Mouse (Mus musculus) liver (tissue): ENCODE data around the gene Myrfl.

Experiments
- DNase-seq: peaks from one replicate; pipeline ENCODE4 v3.0.0-alpha.2; 2020; ENCODE audit warnings: mixed read lengths

Gene Myrfl

GRCm38 (mm10) chr10:116813150-116813549 lies 83.6 kb downstream of the Myrfl start:
- DNase-seq, result no peak

DNA sequence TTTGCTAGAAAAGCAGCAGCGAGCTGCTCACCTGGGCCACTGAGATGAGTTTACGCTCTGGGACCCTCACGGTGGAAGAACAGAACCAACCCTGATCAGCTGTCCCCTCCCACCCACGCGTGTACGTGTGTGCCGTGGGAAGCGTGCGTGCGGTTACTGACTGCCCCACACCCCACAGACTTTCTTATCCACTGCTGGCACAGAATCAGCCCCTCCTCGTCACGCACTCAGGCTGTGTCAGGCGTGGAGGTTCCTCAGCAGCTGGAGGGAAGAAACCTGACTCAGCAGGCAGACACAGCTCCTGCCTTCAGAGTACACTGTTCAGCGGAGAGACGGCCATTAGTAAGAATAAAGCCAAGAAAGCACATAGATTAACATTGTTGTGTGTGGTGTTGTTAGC lies 86.0 kb downstream of the Myrfl start:
- no peak for DNase-seq

GRCm38 (mm10) chr10:116809383-116809782 lies 87.3 kb downstream of the Myrfl start:
- DNase-seq, result no peak

- no peak for DNase-seq
These were observed 88.0 kb downstream of the Myrfl start for GRCm38 (mm10) chr10:116808556-116809353.

- no peak for DNase-seq
These were observed 94.4 kb downstream of the Myrfl start for GRCm38 (mm10) chr10:116802178-116802794.

DNA sequence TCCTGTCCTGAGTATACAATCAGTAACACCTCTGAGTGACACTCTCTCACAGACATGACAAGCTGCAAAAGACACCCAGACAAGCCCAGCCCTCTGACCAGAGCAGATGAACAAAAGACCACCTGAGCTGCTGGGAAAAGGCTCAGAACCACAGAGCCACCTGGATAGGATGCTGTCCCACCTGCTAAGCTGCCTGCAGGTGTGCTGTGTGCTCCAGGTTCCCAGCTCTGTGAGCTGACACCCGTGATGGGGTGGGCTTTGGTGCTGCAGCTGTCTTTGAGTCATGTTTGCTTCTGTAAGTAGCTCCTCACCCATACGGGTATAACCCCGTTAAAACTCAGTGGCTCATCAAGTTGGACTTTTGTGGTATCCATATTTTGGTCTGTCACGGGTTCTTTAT lies 95.4 kb downstream of the Myrfl start:
- DNase-seq, result no peak

DNA sequence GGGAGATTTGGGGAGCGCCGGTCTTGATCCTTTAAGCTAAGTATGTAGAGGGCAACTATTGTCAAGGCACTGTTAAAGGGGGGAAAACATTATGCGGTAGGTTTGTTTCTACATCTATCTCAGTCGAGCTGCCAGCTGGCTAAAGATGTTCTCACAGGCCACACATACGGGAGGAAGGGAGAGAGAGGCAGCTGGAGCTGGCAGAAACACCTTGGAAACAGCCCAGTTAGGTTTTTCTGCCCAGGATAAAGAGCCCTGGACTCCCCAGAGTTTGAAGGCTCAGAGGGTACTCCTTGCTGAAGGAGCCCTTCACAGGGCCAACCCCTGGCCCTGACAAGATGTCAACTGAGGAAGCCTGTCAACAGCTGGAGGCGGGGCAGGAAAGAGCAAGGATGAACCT lies 100.7 kb downstream of the Myrfl start:
- DNase-seq, result no peak

DNA sequence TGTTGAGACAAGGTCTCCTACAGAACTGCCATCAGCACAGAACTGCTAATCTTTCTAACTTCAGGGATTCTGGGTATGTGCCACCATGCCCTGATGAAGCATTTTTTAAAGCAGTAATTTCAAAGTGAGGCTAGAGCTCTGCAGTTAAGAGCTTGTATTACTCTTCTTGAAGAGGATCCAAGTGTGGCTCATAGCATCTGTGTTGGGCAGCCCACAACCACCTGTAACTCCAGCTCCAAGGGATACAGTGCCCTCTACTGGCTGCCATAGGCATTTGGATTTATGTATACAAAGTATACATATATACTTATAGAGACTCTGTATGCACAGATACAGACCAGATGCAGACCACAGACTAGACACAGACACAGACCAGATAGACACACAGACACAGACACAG lies 107.6 kb downstream of the Myrfl start:
- DNase-seq, result no peak

GRCm38 (mm10) chr10:116788431-116788830 lies 108.3 kb downstream of the Myrfl start:
- DNase-seq, result no peak

- DNase-seq, result no peak
These were observed 112.6 kb downstream of the Myrfl start for GRCm38 (mm10) chr10:116784098-116784497.

DNA sequence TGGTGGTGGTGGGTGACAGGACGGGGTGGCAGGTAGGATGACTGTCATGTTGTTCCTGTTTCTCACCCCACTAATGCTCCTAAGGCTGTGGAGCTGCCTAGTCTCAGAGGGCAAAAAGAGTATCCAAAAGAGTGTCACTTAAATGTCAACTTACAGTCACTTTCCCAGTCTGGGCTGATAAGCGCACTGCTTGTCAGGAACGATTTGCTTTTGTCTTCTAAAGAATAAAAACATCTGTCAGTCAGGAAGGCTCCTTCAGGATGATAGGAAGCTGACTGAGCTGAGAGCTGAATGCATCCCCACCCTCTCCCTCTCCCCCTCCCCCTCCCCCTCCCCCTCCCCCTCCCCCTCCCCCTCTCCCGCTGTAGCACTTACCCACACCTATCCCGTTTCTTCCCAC lies 113.7 kb downstream of the Myrfl start:
- no peak for DNase-seq

- no peak for DNase-seq
These were observed 118.8 kb downstream of the Myrfl start for GRCm38 (mm10) chr10:116777947-116778346.

- no peak for DNase-seq
These were observed 119.9 kb downstream of the Myrfl start for GRCm38 (mm10) chr10:116776846-116777245.

DNA sequence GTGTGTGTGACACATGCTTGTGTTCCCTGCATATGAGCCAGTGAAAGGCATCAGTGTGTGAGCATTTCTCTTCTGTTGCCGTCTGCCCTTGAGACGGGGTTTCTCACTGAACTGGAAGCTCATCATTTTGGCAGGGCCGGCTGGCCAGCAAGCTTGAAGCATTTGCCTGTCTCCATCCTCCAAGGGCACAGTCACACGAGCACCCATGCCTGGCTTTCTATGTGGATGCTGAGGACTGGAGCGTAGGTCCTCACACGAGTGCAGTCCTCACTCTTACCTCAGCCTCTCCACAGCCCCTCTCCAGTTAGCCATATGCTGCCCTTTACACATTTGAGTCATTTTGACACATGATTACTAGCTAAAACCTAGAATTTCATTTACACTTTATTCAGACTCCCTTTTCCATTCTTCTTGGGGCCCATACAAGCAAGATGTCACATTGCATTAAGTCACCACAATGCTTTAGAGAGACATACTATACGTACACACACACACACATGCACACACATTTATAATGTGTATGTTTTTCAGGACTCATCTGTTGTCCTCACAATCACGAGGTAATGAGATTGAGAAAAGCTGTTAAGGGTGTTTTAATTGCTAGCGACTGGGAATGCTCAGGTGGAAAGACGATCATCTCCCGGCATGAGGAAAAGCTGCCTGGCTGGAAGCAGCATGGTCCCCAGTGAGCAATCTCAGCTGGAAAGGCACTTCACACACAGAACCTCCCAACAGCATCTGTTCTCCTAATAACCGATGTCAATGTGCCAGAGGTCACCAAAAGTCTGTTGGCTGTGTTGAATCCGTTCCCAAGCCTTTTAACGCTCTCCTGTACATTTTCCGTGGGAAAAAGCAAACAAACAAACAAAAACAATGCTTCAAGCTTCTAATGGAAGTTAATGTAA lies 122.6 kb downstream of the Myrfl start:
- DNase-seq, result no peak

DNA sequence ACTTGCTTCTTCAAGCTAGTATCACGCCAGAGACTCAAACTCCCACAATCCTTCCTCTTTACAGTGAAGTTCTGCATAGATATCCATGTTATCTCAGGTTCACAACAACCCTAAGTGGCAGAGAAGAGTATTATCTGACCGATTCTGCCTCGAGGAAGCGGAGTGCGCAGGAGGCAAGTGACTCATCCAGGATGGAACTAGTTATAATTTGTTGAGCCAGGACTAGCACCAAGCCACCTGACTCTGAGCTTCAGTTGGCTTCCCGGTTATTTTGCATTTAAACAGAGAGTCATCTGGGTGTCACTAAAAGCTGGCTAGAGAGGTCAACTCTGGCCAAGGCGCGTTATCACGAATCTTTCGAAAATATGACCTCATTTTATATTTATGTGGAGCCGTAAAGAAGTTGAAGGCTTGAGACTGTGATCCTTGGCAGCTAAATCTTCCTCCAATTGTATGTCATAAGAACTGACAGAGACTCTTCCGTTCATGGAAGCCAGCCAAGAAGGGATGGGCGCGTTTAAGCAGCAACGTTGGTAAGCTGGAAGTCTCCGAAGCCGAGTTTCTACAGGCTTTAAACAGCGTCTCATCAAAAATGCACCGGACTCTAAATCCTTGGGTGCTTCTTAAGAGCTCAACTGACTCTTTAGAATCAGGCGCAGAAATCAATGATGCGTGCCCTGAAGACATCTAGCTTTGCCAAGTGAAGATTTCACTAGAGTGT lies 125.3 kb downstream of the Myrfl start:
- DNase-seq, result no peak

- peak; percentile 9 for DNase-seq
These were observed 128.1 kb downstream of the Myrfl start for GRCm38 (mm10) chr10:116768642-116769041.

- DNase-seq, result no peak
These were observed 130.2 kb downstream of the Myrfl start for GRCm38 (mm10) chr10:116766525-116766924.

DNA sequence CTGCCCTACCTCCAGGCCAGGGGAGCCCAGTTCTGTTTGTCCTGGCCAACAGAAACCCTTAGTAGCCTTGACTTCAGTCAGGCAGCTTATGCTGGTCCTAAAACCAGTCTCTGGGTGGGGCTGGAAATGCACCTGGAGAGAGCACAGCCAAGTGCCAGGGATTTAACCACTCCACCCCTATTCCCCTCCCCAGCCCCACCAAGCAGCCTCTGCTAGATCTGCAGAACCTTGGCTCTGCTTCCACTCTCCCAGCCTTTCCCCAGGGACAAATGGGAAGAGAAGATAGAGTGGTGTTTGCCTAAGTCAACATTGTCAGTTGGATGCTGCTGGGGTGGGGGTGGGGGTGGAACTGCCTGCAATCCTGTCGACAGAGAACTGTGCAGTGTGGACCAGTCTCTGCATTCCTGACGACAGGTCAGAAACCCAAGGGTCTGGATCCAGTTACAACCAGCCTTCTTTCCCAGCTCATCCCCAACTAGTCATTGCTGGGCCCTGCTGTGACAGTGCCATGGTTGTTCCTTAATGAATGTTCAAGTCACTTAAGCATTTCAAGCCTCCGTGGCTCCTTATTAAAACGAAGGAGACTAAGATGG lies 135.1 kb downstream of the Myrfl start:
- peak; percentile 4 for DNase-seq

GRCm38 (mm10) chr10:116760561-116760960 lies 136.2 kb downstream of the Myrfl start:
- DNase-seq, result no peak

DNA sequence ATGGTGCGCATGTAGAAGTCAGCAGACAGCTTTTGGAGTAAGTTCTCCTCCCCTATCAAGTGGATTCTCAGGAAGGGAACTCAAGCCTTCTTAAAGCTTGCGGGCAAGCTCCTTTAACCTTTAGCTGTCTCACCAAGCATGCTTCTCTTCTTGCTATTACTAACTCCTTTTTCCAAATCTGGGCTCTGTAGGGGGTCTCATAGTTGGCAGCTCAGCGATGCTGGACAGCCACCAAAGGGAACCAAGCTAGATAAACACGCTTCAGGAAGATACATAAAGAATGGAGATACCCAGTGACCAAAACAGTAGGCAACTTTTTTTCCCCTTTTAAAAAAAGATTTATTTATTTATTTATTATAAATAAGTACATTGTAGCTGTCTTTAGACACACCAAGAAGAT lies 136.9 kb downstream of the Myrfl start:
- no peak for DNase-seq

DNA sequence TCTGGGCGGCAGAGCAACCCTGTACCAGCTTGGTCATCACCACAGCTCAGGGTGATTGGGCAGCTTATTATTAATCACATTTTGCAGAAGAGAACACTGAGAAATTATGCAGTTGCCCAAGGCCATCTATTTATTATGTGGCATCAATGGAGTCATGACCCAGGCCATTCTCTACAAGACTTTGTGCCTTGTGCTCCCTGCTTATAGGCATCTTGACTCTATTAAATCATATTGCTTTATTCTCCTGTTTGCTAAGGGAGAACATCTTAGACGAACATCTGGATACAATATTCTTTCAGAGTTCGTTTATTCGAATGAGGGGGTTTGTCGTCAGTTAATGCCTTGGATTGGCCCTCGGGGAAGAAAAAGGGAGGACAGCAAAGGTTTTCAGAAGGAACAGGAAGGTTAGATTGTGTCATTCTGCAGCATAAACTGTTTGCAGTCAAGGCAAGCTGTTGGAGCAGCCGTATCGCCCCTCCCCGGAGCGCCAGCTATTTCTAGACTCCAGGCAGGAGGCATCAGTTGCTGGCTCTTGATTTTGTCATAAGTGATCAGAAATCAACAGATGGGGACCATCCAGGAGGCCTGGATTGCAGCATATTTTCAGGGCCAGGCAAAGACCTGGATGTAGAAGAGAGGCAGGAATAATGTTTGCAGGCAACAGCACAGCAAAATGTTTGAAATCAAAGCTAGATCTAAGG lies 140.7 kb downstream of the Myrfl start:
- no peak for DNase-seq

DNA sequence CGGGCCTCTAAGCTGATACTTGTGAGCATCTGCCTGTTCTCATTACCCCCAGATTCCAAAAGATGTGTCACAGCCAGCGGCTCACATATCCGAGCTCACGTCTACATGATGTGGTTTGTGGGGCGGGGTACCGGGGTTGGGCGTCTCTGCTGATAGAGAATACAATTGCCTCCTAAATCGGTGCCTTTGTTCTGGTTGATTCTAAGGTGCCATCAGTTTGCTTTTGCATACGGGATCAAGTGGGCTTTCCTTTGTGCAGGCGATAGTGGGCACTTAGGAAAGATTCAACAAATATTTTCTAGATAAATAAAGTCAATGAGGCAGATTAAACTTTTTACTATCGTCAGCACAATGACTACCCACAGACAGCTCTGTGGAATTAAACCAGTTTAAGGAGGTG lies 141.8 kb downstream of the Myrfl start:
- no peak for DNase-seq
